Comparison of ENCODE assay signal across 16 mouse cellular contexts in genomic region chr16:64868613-64869012, GRCm38 (mm10).
"Had no signal": no experiment of that assay in that cellular context is flagged by ENCODE, and none has a peak within 500 bp of the region (broad histone marks: within the 10 kb centered on the region; RNA-seq: fewer than 3 reads in every experiment).

No protein-coding gene starts in this region.

- H3K36me3 ChIP-seq: kidney, embryonic 15.5 days; limb, embryonic 12.5 days; limb, embryonic 15.5 days had no signal

- H3K4me3 ChIP-seq: kidney, embryonic 15.5 days; limb, embryonic 12.5 days; limb, embryonic 15.5 days had no signal

- DNase-seq: kidney, adult 11 months; kidney, adult 8-10 months; kidney, postnatal 10 days; kidney, postnatal 36 days; left cerebral cortex, postnatal 4 days; liver, postnatal 0 days; midbrain, embryonic 14.5 days; thymus, adult 2 months; thymus, postnatal 14 days; thymus, postnatal 4 days had no signal

- H3K9ac ChIP-seq: kidney, embryonic 15.5 days; limb, embryonic 12.5 days; limb, embryonic 15.5 days; liver, embryonic 14.5 days; liver, postnatal 0 days had no signal

- H3K27me3 ChIP-seq: kidney, embryonic 15.5 days; limb, embryonic 12.5 days; limb, embryonic 15.5 days had no signal

- H3K27ac ChIP-seq: kidney, embryonic 15.5 days; limb, embryonic 12.5 days; limb, embryonic 15.5 days; liver, embryonic 14.5 days had no signal

- H3K4me2 ChIP-seq: kidney, embryonic 15.5 days; limb, embryonic 12.5 days; limb, embryonic 15.5 days; liver, embryonic 11.5 days; midbrain, embryonic 11.5 days had no signal

- H3K9me3 ChIP-seq: kidney, embryonic 15.5 days; limb, embryonic 12.5 days; limb, embryonic 15.5 days had no signal

- H3K4me1 ChIP-seq: limb, embryonic 12.5 days; limb, embryonic 15.5 days had no signal

- ATAC-seq: liver, postnatal 0 days had no signal
